Mouse (Mus musculus) neural tube, embryonic 14.5 days (tissue): ENCODE results near the gene Mmachc. TPM values are rescaled to one million over a fixed set of nuclear protein-coding genes. Genes with fewer than 3 reads are reported as not detected.
A peak's percentile ranks its signal among the peaks of the same experiment; 100 is the strongest.

Source experiments
- ATAC-seq: fragments of 200-750 bp; cut with Nextera tagmentation; 2 replicates; pipeline ENCODE4 v1.8.0; 2017; ENCODE audit warnings: low read depth, mild to moderate bottlenecking, moderate TSS enrichment, moderate library complexity
- H3K27ac ChIP-seq: fragments of 300-500 bp; sonication (generic); 2 replicates; pipeline ENCODE4 v1.5.1; 2014; ENCODE audit warnings: low read depth, mild to moderate bottlenecking, control low read depth, low read length, moderate library complexity, mixed read lengths
- H3K27me3 ChIP-seq: fragments of 300-500 bp; sonication (generic); 2 replicates; pipeline ENCODE4 v1.6.1; 2014; ENCODE audit warnings: low read length; ENCODE audit not compliant: control insufficient read depth, insufficient read depth
- H3K36me3 ChIP-seq: fragments of 300-500 bp; sonication (generic); 2 replicates; pipeline ENCODE4 v1.6.1; 2014; ENCODE audit warnings: low read length, mixed read lengths; ENCODE audit not compliant: control insufficient read depth, insufficient read depth
- H3K4me1 ChIP-seq: fragments of 300-500 bp; sonication (generic); 2 replicates; pipeline ENCODE4 v1.6.1; 2014; ENCODE audit warnings: low read length; ENCODE audit not compliant: control insufficient read depth, insufficient read depth
- H3K4me2 ChIP-seq: fragments of 300-500 bp; sonication (generic); 2 replicates; pipeline ENCODE4 v1.6.1; 2014; ENCODE audit warnings: mild to moderate bottlenecking, low read depth, low read length, control low read depth
- H3K4me3 ChIP-seq: fragments of 300-500 bp; sonication (generic); 2 replicates; pipeline ENCODE4 v1.5.1; 2014; ENCODE audit warnings: low read depth, low read length, control low read depth, mixed read lengths
- H3K9ac ChIP-seq: fragments of 300-500 bp; sonication (generic); replicated peaks from 2 replicates; pipeline ENCODE4 v1.6.1; 2014; ENCODE audit warnings: low read depth, mild to moderate bottlenecking, control low read depth, low read length, mixed read lengths
- H3K9me3 ChIP-seq: fragments of 300-500 bp; sonication (generic); 2 replicates; pipeline ENCODE4 v1.6.1; 2016; ENCODE audit warnings: low read length; ENCODE audit not compliant: control insufficient read depth
- WGBS: fragments of 180-500 bp; shearing (Covaris S2); extraction: QIAGEN DNeasy Blood & Tissue Kit; methylation state at CpG from one replicate; pipeline ENCODE4 v1.1.7; 2014; 5-methylcytosine and 5-hydroxymethylcytosine counted together
- polyA plus RNA-seq: library from polyadenylated mRNA; unstranded; fragments of >200 nt; fragmentation: Nextera tagmentation; extraction: Ambion mirVana; gene quantifications from 2 replicates; pipeline ENCODE4 v1.2.1, GENCODE M21; 2014

Gene Mmachc
- polyA plus RNA-seq, 1 experiment from 2014 or later = 18.6 TPM

DNA sequence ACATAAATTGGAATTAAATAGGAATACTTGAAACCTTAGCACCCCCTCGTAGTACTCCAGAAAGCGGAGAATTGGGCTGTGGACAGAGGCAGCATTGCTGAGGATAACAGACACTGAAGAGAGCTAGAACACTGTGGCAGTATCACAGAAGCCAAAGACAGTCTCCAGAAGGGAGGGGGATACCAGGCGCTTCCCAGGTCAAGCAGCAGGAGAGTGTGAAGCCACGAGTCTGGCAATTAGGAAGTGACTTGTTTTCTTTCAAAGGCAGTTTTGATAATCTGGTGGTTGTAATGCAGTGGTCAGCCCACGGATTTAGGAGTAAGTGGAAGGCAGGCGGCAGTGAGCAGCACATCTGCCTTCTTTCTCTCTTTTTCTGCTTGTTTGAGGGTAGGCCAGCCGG, 14.0 kb upstream of the Mmachc start:
- Histone ChIP-seq H3K4me3 (no peak overlapping the region), H3K4me1 (peaks cover 10% of the 10 kb centered on the region), H3K4me2 (no peak overlapping the region), H3K36me3 (no peaks in the 10 kb centered on the region), H3K27ac (no peak overlapping the region), H3K9ac (no peak overlapping the region), H3K9me3 (no peaks in the 10 kb centered on the region), H3K27me3 (no peaks in the 10 kb centered on the region)
- 30% methylated on average over 7 of the region's 7 CpGs for WGBS
- no peak for ATAC-seq

DNA sequence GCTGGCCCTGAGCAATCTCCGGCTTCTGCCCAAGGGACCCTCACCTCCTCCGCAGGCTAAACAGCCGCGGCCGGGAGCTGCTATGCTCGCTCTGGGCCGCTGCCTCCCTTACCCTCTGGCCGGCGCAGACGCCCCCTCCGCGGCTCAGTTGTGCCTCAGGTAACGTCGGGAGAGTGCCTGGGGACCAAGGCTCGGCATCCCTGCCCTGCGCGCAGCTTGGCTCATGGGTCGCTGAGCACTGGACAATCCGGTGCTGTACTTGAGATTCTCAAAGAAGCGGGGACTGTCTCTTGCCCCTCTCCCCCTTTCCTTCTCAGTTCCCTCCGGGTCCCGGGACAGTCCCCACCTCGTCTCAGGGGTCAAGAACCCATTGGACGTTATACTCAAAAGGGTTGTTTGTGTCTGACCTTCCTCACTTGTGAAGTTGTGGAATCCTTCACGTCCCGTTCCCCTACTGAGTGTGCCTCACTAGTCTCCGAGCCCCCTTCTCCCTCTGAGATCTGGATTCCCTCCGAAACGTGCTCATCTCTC, 13.0 kb upstream of the Mmachc start:
- no peak for ATAC-seq
- peak overlapping the region; percentile 67 for H3K4me3 ChIP-seq
- H3K27ac ChIP-seq = peak overlapping the region; percentile 58; the same call in 1 of the 2 replicates
- peaks cover 10% of the 10 kb centered on the region for H3K4me1 ChIP-seq
- no peaks in the 10 kb centered on the region for H3K36me3 ChIP-seq
- no peaks in the 10 kb centered on the region for H3K27me3 ChIP-seq
- peak overlapping the region; percentile 95 for H3K4me2 ChIP-seq
- 1% methylated on average over 24 of the region's 29 CpGs for WGBS
- H3K9me3 ChIP-seq = no peaks in the 10 kb centered on the region
- peak overlapping the region; percentile 54 for H3K9ac ChIP-seq

DNA sequence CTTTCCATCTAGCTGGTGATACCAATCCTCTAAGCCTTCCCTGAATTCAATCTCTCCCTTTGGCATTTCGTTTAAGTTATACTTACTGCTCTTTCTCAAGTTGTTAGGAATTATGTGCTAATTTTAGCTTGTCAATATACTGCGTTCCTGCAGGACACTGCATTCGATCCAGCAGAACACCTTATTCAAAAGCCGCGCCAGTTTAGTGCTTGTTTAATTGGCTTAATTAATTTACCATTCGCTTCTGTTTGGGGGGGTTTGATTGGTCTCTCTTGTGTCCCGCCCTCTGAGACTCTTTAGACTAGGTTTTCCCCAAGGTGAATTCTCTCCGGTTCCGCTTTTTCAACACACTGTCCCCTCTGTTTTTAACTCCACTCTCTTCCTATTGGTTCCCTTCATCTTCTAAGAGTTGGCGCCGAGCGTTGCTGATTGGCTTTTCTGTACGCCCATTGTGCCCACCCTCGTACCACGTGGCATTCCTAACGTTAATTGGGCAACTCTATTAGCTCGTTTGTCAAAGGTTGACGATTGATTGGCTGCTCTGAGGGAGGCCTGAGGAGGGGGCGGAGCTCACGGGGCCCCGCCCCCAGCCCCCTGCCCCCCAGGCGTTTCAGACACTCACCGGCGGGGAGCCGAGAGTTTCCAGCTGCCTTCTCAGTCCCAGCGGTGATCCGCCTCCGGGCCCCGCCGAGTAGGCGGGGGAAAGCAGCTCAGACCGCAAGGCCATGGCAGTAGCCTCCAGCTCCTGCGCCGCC, 12.3 kb upstream of the Mmachc start, which contains the start of gene Tesk2:
TSS of gene Tesk2 (plus strand) at position 606 of the 755 bp plus-strand sequence.
- Histone ChIP-seq H3K4me1 (peaks cover 10% of the 10 kb centered on the region), H3K4me3 (peak within 1 kb of the TSS; percentile 67), H3K36me3 (no peaks in the 10 kb centered on the region), H3K9me3 (no peaks in the 10 kb centered on the region), H3K27ac (peak within 1 kb of the TSS; percentile 58; the same call in 1 of the 2 replicates), H3K9ac (peak within 1 kb of the TSS; percentile 54), H3K4me2 (peak within 1 kb of the TSS; percentile 95), H3K27me3 (no peaks in the 10 kb centered on the region)
- WGBS = under 1% methylated on average over 34 of the region's 34 CpGs
- peak; percentile 97 for ATAC-seq

GRCm38 (mm10) chr4:116719396-116719795, 11.2 kb upstream of the Mmachc start:
- Histone ChIP-seq H3K36me3 (no peaks in the 10 kb centered on the region), H3K27ac (no peak overlapping the region), H3K9me3 (no peaks in the 10 kb centered on the region), H3K4me2 (no peak overlapping the region), H3K9ac (no peak overlapping the region), H3K4me3 (no peak overlapping the region), H3K4me1 (peaks cover 10% of the 10 kb centered on the region), H3K27me3 (no peaks in the 10 kb centered on the region)
- no peak for ATAC-seq
- WGBS = 13% methylated on average over 3 of the region's 3 CpGs

GRCm38 (mm10) chr4:116712536-116712935, 4.3 kb upstream of the Mmachc start:
- Histone ChIP-seq H3K9me3 (no peaks in the 10 kb centered on the region), H3K4me2 (no peak overlapping the region), H3K36me3 (no peaks in the 10 kb centered on the region), H3K27ac (no peak overlapping the region), H3K27me3 (no peaks in the 10 kb centered on the region), H3K9ac (no peak overlapping the region), H3K4me1 (peaks cover 7% of the 10 kb centered on the region; the same call in 1 of the 2 replicates), H3K4me3 (no peak overlapping the region)
- no peak for ATAC-seq
- 96% methylated on average over 1 of the region's 1 CpGs for WGBS

- H3K36me3 ChIP-seq = no peaks in the 10 kb centered on the region
- H3K27ac ChIP-seq = no peak overlapping the region
- peaks cover 7% of the 10 kb centered on the region; the same call in 1 of the 2 replicates for H3K4me1 ChIP-seq
- no peak overlapping the region for H3K9ac ChIP-seq
- no peak for ATAC-seq
- H3K4me2 ChIP-seq = no peak overlapping the region
- WGBS = 92% methylated on average over 2 of the region's 2 CpGs
- no peaks in the 10 kb centered on the region for H3K9me3 ChIP-seq
- H3K4me3 ChIP-seq = no peak overlapping the region
- no peaks in the 10 kb centered on the region for H3K27me3 ChIP-seq
Observed at GRCm38 (mm10) chr4:116710154-116710553, 1.9 kb upstream of the Mmachc start.

DNA sequence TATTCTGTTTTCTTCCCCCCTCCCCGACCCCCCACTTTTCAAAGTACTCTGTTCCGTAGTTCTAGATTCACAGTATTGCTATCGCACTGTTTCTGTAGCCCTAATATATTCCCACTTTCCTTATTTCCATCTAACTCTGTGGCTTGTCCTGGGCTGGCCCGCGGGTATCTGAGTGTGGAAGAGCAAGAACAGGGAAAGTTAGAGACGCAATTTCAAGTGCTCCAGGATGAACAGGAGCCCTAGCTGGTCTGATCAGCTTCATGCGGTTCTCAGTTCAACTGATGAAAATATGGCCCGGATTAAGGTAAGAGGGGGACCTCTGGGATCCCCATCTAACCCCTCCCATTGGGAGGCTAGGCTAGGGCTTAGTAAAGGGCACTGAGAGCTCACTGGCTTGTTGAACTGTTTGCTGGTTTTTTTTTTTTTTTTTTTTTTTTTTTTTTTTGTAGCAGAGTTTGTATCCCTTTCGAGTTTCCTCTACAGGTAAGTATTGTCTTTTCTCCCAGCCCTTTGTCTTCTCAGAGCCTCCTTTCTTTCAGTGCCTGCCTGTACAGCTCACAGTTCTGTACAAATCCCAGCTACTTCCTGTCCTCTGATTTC, 685 bp upstream of the Mmachc start:
- Histone ChIP-seq H3K4me2 (peak overlapping the region; percentile 73), H3K27ac (no peak overlapping the region), H3K9ac (peak overlapping the region; percentile 34; the same call in 1 of the 2 replicates), H3K4me3 (peak overlapping the region; percentile 47), H3K4me1 (peaks cover 7% of the 10 kb centered on the region; the same call in 1 of the 2 replicates), H3K9me3 (no peaks in the 10 kb centered on the region), H3K27me3 (no peaks in the 10 kb centered on the region), H3K36me3 (no peaks in the 10 kb centered on the region)
- WGBS = 6% methylated on average over 9 of the region's 9 CpGs
- peak; percentile 16; the same call in 1 of the 2 replicates for ATAC-seq

- Histone ChIP-seq H3K27me3 (no peaks in the 10 kb centered on the region), H3K4me3 (peak overlapping the region; percentile 47), H3K4me2 (peak overlapping the region; percentile 73), H3K4me1 (peaks cover 7% of the 10 kb centered on the region; the same call in 1 of the 2 replicates), H3K9me3 (no peaks in the 10 kb centered on the region), H3K36me3 (no peaks in the 10 kb centered on the region), H3K9ac (peak overlapping the region; percentile 48), H3K27ac (0 out of 2 replicates have a peak overlapping the region, but pooled peaks have one; percentile 45)
- peak; percentile 1; the same call in 1 of the 2 replicates for ATAC-seq
- 21% methylated on average over 9 of the region's 9 CpGs for WGBS
Observed at GRCm38 (mm10) chr4:116707666-116708065, 540 bp downstream of the Mmachc start.

DNA sequence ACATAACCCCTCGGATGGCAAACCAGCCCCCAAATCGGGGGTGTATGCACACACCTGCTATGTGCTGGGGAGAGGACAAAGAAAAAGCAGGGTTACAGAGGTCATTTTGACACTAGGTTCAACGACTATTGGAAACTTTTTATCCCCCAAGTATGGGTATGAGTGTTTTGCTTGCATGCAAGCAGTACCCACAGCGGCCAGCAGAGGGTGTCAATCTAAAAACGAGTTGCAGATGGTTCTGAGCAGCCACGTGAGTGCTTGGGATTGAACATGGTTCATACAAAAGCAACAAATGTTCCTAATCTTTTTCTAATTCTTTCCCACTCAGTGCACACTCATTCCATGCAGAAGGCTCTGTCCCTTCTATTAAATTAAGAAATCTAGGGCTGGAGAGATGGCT, 4.4 kb downstream of the Mmachc start:
- Histone ChIP-seq H3K27ac (no peak overlapping the region), H3K36me3 (no peaks in the 10 kb centered on the region; the same call in 1 of the 2 replicates), H3K4me2 (no peak overlapping the region), H3K4me3 (no peak overlapping the region), H3K4me1 (peaks cover 3% of the 10 kb centered on the region; the same call in 1 of the 2 replicates), H3K9me3 (no peaks in the 10 kb centered on the region), H3K9ac (no peak overlapping the region), H3K27me3 (no peaks in the 10 kb centered on the region)
- WGBS = 39% methylated on average over 6 of the region's 6 CpGs
- ATAC-seq = no peak
